Mouse (Mus musculus) heart, adult 8-10 months (tissue): ENCODE measurements at regions not wholly inside any gene's neighbourhood (a gene's known extent, or its start where the extent isn't known, plus 50 kb on each side); places are given as distances from the start of the nearest gene placed in this dataset.
"Not testable (repeated sequence)": the region's sequence is repeated elsewhere in the genome, so short reads cannot be mapped to it uniquely, and the experiment has no call there.

Source experiments
- DNase-seq: peaks from one replicate; pipeline ENCODE4 v3.0.0; 2022; ENCODE audit warnings: low spot score

DNA sequence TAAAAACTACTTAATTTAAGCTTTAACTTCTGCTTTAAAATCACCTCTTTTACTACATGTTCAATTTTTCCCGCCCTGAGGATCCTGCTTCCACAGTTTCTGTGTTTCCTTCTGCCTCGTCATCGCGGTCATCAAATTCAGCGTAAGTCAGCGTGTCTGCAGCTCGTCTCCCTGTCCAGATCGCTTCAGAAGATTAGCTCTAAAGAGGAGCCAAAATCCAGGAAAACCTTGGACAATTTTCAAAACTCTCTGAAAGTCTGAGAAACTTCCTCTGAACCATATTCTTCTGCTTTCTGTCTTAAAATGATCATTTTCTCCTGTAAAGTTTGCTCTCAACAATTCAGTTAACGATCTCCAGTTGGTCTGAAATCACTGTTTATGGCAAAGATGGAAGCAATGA, 196.2 kb upstream of the Speer4f2 start:
- no peak for DNase-seq

DNA sequence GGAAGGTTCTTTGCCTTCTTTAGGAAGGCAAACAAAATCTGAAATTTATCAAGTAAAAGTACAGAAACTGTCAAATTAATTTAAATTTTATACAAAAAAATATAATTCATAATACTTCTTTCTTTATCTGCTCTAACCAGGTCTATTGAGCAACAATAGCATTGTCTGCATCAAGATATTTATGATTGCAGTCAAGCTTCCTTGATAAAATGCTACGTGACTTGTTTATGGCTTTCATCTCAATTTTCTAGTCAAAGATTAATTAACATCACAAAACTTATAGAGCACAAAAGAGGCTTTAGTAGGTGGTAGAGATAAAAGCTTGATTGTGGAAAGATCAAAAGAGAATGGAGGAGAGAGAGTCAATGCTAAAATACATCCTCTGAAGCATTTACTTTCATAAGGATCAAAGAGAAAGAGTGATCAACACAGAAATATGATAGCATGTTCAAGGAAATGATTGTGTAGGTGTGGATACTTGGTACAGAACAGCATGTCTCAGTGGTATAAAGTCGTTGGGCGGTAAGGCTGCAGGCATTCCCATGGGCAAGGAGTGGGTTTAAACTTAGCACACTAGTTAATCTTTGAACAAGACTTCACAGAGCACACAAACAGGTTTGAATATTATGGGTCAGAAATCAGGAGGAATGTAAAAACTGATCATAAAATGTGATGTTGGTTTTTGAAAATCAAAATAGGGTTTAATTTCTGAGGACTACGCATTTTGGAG, 164.3 kb upstream of the Speer4f2 start:
- no peak for DNase-seq

DNA sequence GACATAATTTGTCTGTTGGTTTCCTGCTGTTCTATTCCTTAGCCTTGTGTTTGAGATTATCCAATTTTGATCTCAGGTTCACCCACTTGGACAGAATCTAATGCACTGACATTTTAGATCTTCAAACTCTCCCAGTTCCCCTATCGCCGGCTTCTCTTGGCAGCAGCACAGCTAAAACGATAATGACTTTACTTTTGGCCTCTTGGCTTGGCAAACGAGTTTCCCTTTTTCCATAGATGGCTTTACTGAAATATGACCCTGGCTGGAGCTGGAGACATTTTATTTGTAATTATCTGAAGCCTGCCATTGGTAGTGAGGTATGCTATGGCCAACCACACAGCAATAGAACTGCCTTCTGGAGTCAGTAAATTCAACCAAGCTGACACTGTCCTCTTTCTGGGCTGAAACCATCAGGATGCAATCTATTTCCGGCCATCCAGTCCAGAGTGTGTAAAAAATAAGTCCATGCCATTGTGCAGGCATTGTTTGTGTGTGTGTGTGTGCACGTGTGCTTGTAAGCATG, 162.2 kb upstream of the Speer4f2 start:
- no peak for DNase-seq

DNA sequence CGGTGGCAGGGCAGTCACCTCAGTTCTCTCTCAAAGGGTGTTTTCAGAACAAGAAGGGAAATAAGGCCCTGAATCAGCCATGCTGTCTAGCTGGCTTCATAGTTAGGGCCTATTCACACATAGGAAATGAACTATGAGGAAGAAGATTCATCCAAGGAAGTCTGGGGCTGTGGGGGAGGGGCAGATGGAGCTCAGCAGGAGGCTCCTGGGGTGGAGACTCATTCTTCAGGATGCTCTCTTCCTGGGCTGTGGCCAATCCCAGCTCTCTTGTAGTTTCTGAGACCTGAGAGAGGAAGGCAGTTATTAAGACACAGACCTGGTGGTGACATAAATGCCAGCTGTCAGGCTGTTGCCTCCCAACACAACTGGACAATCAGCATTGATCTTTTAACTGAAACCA, 149.4 kb upstream of the Speer4f2 start:
- not testable (repeated sequence) for DNase-seq

DNA sequence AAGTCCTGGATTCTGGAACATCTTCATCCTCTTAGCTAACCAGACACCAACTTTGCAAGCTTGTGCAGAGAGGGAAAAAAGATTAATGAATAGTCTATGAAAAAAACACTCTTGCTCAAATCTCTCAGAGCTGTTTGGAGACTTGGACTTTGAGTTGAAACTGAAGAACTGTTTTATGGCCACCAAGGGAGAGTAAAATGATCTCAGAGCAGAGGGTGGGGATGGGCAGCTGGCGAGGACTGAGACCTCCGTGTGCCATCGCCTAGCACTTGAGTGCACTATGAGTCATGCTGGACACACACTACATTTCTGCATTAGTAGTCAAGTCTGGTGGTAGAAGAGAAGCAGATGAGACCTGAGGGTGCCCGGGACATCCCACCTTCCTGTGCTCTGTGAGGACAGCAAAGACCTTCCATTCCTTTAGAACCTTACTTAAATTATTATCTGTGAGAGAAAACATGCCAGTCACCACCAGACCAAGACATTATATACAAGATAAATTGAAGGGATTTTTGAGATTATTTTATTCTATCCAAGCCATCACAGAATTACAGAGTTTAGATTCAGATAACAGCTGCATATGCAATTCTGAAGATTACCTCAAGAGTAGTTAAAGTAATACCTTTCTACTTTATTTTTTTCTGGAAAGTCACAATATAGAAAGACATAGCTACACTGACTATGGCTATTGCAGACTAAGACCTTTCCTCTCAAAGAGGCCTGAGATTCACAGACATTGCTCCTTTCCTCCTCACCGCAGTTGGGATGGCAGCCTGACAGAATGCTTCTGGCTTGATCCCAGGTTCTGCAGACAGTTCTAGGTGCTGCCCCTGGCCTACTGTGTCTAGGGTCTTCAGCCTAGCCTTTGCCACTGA, 125.0 kb upstream of the Speer4f2 start:
- no peak for DNase-seq

DNA sequence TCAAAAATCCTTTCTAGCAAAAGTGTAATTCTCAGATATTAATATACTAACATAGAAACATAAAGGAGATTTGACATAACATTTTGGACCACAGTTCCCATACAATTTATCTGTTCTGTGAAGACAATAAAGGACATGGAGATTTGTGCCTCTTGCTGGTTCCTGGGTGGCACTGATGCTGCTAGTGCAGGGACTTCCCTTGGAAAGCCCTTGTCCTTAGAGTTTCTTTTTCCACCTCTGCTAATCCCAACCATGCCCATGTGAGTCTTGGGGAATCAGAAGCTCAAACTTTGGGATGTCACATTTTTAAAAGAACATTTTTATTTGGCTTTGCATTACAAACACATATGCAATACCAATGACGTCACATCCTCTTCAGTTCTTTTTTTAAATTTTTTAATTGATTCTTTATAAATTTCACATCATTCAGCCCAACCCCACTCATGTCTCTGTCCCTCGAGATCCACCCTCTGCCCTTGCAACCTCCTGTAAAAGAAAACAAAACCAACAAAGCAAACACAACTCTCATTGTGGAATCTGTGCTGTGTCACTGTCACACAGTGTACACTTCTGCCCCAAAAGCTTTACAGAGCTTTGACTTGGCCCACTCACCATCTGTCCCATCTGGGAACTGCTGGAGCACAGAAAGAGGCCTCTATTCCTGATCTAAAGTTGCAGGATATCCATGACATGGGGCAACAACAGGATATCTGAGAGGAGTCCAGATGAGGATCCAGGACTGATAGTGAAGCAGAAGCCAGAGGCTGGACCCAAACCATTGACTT, 112.2 kb upstream of the Speer4f2 start:
- no peak for DNase-seq

DNA sequence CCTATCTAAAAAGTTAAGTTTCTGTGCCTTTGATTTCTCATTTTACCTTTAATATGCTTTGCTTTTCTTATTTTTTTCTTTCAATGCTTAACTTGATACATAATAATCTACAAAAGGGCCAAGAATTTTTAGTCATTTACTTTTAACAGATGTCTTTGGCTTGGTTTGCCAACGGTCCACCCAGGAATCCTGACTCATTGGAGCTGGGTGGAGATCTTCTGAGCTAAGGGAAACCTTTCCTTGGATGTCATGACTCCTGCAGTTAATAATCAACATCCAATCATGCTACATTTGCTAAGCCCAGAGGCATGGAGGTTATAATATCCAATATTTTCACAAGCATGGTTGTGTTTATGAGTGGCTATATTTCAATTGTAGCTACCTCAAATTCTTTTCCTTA, 110.9 kb upstream of the Speer4f2 start:
- DNase-seq, result peak; percentile 17

DNA sequence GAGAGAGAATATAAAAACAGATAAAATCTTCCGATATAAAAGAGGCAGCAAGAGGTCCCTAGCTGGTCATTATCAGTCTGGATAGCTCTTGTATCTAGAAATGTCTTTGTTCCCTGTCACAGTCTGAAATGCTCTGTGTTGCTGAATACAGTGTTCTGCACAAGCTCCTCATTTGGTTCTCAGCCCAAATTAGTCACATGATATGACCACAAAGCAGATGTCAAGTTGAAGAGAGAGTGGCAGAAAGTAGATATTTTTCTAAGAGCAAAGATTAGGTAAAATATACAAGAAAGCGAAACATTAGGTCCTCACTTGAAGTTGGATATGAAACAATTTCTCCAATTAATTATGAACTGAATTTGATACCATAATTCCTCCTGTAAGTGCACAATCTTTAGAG, 101.8 kb upstream of the Speer4f2 start:
- DNase-seq, result no peak

DNA sequence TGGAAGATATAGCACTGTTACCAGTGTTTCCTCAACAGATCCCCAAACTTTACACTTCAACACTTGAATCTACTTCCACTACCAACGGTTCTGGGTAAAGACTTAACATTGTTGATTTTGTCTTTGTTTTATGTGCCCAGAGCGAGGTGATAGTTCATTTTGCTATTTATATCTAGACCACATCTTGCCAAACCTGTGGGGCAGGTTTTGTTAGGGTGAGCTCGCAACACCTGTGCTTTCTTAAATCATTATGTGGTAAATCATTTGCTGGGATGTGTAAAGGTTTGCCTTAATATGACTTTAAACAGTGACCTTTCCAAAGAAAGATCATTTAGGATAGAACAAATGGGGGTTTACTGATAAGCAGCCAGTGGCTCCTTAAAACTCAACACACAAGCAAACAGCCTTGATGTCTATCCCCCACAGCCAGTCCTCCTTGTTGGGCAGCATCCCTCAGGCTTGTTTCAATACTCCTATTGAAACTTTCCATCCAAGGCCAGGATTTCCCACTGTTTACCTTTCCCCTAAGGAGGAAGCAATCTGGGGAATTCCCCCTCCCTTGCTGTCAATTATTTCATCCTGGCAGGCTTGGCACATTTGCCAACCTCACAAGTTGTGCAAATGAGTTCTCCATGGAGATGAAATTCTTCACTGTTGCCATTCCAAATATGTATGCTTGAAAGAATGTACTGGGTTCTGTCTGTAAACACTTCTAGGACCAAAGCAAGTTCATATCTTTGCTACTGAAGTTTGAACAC, 101.1 kb upstream of the Speer4f2 start:
- DNase-seq, result no peak

DNA sequence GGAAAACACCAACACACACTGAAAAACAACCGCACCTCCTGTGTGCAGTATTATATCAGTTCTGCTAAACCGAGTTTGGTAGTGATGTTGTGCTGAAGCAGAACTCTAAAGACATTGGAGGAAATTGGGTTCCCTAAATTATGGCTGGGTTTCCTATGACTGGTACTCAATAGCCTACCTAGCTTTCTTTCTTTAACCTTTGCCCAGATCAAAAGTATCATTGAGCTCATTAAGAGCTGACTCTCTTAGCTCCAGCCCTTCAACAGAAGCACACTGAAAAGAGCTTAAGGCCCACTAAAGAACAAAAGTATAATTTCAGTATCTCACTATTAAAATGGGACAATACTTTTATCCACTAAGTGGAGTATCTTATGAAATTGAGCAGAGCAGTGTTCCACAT, 97.6 kb upstream of the Speer4f2 start:
- DNase-seq, result no peak

DNA sequence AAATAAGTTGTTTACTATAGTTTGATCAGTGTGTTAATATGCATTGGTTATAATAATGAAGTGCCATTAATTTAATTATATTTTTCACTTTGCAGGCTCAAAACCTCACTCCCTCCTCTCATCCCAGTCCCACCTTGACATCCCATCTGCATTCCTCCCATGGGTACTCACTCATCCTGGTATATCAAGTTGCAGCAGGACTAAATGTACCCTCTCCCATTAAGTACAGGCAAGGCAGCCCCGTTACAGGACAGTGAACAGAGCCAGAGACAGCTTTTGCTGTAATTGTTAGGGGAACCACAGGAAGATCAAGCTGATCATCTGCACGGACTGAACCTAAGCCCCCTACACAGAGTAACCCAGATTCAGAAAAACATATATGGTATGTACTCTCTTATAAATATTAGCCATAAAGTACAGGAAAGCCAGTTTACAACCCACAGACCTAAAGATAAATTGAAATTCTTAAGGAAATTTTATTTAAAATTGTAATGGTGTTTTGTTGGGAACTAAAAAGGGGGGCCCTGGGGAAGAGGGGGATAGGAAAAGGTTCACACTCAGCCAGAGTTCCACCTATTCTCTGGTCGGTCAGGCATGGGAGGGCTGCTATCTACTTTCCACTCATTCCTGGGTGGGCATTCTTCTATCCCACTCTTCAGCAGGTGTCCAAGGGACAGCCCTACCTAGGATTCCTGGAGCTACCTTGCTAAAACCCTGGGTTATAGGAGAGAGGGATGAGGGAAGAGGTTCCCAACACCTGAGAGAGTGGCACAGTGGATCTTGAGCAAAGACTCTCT, 96.0 kb upstream of the Speer4f2 start:
- no peak for DNase-seq

DNA sequence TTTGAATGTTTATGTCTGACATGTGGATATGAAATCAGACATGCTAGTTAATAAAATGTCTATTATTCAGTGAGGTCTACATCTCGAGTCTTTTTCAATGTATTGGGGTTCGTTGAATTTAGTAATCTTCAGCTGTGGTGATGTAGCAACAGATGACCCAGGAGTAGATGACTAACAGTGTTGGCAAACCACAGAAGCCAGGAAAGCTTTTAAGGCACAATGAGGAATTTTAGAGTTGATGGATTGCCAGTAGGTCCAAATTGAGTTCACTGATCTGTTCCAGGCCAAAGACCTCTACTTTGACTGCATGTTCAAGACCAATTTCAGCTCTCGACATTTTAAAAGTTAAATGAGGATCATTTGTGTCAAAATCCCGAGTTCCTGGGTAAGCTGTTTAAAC, 92.8 kb upstream of the Speer4f2 start:
- DNase-seq, result no peak

DNA sequence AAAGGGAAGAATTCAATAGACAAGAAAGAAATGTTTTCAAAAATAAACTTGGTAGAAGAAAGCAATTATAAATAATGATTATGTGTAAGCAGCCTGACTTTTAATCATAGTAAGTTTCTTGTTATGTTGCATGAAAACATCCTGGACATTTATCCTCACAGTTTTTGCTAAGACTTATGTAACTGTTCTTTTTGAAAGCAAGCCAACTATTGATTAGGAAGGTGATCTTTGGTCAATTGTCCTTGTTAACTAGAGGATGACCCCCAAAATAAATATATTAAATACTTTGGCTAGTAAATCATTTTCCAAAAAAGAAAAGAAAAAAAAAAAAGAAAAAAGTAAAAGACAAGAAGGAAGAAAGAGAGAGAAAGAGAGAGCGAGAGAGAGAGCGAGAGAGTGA, 92.0 kb upstream of the Speer4f2 start:
- no peak for DNase-seq

DNA sequence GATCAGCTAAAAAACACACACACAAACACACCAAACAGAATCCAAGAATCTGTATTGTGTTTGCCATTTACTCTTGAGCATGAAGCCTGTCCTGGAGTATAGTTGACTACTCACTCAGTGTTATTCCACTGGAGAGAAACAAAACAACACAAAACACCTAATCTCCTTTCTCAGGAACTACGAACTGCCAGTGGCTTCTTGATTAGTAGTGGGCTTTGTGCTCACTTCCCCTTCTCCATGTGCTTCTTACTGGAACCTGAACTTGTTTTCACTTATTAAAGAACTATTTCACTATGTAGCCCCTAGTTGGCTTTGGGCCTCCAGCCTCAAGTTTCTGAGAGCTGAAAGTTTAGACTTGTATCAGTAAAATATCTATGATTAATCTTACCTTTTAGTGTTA, 84.0 kb upstream of the Speer4f2 start:
- no peak for DNase-seq

DNA sequence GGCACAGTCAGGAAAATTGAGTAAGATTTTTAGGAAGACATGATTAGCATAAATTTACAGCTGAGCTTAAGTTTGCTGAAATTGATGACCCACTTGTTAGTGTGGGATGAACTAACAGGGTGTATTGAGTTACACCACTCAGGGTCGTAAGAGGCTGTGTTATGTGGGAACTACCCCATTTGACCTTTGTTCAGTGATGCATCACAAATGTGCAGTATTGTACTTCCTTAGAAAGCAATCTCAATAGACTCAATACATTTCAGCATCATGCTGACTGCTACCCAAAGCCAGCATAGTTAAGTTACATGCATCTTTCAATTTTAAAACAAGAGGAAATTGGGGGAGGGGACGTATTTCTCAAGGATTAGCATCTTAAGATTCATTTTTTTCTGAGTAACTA, 80.4 kb upstream of the Speer4f2 start:
- no peak for DNase-seq

DNA sequence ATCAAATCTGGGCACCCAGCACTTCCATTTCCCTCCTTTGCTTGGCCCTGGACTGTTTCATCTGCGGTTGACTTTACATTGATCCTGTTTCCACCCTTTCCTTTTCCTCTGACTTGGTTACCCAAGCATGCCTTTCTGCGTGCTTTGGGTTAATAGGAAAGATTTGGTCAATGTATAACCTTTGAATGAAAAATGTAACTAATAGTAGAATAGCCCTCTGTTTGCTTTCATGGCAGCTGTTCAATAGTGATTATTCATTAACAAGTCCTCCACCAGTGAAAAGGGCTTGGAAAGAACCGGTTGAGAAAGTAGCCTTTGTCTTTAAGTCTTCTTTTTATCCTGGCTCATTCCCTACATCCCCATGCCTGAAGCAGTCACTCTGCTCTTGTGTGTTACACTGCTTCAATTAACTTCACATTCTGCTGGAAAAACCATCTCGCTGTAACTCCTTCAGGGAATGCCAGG, 76.4 kb upstream of the Speer4f2 start:
- no peak for DNase-seq

DNA sequence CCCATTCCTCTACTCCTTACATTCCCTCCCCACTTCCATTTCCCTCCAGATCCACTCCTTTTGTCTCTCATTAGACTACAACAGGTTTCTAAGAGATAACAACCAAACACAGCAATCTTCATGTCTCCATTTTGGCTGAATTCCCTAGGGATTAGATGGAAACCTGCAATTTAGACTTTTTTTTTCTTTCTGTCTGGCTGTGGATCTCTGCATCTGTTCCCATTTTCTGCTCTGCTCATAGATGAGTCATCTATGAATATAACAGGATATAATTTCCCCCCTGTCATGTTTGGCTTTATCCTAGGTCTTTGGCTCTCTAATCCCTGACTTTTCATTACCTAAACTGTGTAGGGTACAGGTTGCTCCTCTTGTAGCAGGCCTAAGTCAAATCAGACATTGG, 73.1 kb upstream of the Speer4f2 start:
- DNase-seq, result no peak

DNA sequence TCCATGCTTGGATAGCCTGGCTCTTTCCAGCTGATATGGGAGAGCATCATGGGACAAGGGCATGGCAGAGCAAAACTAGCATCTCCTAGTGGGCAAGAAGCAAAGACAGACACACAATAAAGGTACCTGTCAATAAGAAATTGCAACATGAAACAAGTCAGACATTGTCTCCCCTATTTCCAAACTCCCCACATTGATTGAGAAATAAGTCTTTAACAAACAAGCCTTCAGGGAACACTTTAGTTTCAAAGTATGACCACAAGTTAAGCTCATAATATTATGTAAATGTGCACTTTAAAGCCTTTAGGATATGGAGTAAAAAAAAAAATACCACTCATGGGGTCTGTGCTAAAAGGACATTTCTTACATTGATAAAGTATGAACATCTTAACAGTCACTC, 51.5 kb upstream of the Speer4f2 start:
- DNase-seq, result no peak
